Mouse (Mus musculus): ENCODE measurements around the gene Tnfsf13.

The Tnfsf13 gene

GRCm38 (mm10) chr11:69681314-69682208, 4.0 kb downstream of the Tnfsf13 start, which contains the start of gene Senp3:
Gene Senp3, minus strand, starts transcription at chr11:69682084.
- peak; percentile 99 for DNase-seq (ENCODE audit: low read depth, low spot score)

GRCm38 (mm10) chr11:69680136-69680855, 5.3 kb downstream of the Tnfsf13 start:
- DNase-seq (ENCODE audit: low read depth, low spot score), result no peak

GRCm38 (mm10) chr11:69679144-69679543, 6.4 kb downstream of the Tnfsf13 start:
- no peak for DNase-seq (ENCODE audit: low read depth, low spot score)

GRCm38 (mm10) chr11:69672211-69672706, 13.3 kb downstream of the Tnfsf13 start, which contains the start of gene Eif4a1:
Gene Eif4a1, minus strand, starts transcription at chr11:69672423.
- peak; percentile 100 for DNase-seq (ENCODE audit: low read depth, low spot score)

- no peak for DNase-seq (ENCODE audit: low read depth, low spot score)
Measured at GRCm38 (mm10) chr11:69671726-69672124, 13.9 kb downstream of the Tnfsf13 start.

GRCm38 (mm10) chr11:69670786-69671725, 14.5 kb downstream of the Tnfsf13 start:
- DNase-seq (ENCODE audit: low read depth, low spot score), result peak; percentile 96

- DNase-seq (ENCODE audit: low read depth, low spot score), result no peak
Measured at GRCm38 (mm10) chr11:69666665-69667005, 18.9 kb downstream of the Tnfsf13 start.

GRCm38 (mm10) chr11:69665961-69666664, 19.5 kb downstream of the Tnfsf13 start, which contains the start of gene Cd68:
Gene Cd68, minus strand, starts transcription at chr11:69666153.
- DNase-seq (ENCODE audit: low read depth, low spot score), result no peak

- DNase-seq (ENCODE audit: low read depth, low spot score), result no peak
Measured at GRCm38 (mm10) chr11:69665457-69665960, 20.1 kb downstream of the Tnfsf13 start.

- no peak for DNase-seq (ENCODE audit: low read depth, low spot score)
Measured at GRCm38 (mm10) chr11:69664841-69665240, 20.7 kb downstream of the Tnfsf13 start.

- no peak for DNase-seq (ENCODE audit: low read depth, low spot score)
Measured at GRCm38 (mm10) chr11:69663795-69664194, 21.8 kb downstream of the Tnfsf13 start.

- no peak for DNase-seq (ENCODE audit: low read depth, low spot score)
Measured at GRCm38 (mm10) chr11:69662967-69663671, 22.5 kb downstream of the Tnfsf13 start.

- DNase-seq (ENCODE audit: low read depth, low spot score), result peak; percentile 99
Measured at GRCm38 (mm10) chr11:69662213-69662966, 23.2 kb downstream of the Tnfsf13 start, which contains the start of gene Mpdu1. Gene Mpdu1, minus strand, starts transcription at chr11:69662642.

- no peak for DNase-seq (ENCODE audit: low read depth, low spot score)
Measured at GRCm38 (mm10) chr11:69661221-69661881, 24.2 kb downstream of the Tnfsf13 start.

GRCm38 (mm10) chr11:69657462-69657881, 28.1 kb downstream of the Tnfsf13 start:
- DNase-seq (ENCODE audit: low read depth, low spot score), result no peak

- DNase-seq (ENCODE audit: low read depth, low spot score), result peak; percentile 77
Measured at GRCm38 (mm10) chr11:69656617-69657461, 28.7 kb downstream of the Tnfsf13 start.

- no peak for DNase-seq (ENCODE audit: low read depth, low spot score)
Measured at GRCm38 (mm10) chr11:69656065-69656455, 29.5 kb downstream of the Tnfsf13 start.
